Mouse (Mus musculus) c-Kit-positive CD71-positive TER-119-negative erythroid progenitor cells, embryonic 14.5 days (primary cell): Measurements from ENCODE around the gene Brpf1.

Experiments used
- DNase-seq: peaks from one replicate; pipeline ENCODE4 v3.0.0-alpha.2; 2013; ENCODE audit warnings: low read depth

The Brpf1 gene

DNA sequence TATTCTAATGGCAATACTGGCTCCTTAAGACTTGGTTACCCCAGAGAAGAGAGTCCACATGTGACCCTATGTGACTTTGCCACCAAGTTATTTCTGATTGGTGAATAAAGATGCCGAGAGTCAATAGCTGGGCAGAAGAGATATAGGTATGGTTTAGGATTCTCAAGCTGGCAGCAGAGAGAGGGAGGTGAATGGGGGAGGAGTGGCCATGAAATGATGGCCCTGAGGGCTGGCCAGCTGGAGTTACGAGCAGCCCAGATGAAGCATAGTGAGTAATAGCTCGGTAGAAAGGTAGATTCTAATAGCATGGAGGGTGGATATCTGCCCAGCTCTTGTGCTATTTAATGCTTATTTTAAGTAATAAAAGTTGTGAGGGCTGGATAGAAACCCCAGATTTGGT, 45.9 kb downstream of the Brpf1 start:
- no peak for DNase-seq

DNA sequence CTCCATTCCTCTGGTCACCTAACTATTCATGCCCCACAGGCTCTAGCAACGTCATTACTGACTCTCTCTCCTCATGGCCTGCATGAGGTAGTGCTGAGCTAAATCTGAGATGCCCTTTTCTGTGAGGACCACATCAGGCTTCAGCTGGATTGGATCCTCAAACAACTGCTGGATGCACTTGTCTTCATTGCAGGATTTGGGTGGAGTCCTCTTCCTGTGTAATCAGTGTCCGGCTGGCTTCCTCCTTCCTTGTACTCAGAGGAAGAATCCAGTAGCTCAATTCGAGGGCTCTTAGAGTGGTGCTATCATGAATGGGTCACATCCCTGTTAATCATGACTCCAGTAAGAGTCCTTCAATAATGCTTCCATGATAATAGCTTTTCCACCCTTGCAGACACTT, 46.8 kb downstream of the Brpf1 start:
- DNase-seq, result no peak

DNA sequence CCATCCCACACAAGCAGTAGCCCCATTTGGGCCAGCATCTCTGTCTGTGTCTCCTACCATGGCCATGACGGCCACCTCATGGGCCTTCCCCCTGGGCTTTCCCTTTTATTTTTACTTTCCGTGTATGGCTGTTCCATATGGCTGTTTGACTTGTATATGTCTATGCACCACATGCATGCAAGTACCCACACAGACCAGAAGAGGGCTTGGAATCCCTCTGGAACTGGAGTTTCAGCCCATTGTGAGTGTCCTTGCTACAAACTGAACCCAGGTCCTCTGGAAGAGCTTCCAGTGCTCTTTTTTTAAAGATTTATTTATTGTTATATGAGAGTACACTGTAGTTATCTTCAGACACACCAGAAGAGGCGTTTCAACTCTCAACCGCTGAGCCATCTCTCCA, 54.5 kb downstream of the Brpf1 start:
- DNase-seq, result no peak

DNA sequence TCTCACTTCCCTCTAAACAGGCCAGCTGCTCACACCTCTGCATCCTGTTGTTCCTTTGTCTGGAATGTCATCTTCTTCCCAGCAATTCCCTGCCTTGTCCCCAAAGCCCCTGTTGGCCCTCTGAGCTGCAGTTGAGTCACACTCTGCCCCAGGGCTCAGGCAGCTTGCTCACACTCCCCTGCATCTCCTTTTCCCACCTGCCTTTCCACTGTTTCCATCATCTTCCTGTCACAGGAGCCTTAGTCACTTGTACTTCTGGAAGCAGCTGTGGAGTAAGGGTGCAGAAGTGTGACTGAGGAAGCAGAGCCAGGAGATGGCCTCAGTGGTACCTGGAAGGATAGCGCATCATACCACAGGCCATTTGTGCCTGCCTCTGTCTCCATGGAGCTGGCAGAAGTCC, 55.3 kb downstream of the Brpf1 start:
- no peak for DNase-seq

DNA sequence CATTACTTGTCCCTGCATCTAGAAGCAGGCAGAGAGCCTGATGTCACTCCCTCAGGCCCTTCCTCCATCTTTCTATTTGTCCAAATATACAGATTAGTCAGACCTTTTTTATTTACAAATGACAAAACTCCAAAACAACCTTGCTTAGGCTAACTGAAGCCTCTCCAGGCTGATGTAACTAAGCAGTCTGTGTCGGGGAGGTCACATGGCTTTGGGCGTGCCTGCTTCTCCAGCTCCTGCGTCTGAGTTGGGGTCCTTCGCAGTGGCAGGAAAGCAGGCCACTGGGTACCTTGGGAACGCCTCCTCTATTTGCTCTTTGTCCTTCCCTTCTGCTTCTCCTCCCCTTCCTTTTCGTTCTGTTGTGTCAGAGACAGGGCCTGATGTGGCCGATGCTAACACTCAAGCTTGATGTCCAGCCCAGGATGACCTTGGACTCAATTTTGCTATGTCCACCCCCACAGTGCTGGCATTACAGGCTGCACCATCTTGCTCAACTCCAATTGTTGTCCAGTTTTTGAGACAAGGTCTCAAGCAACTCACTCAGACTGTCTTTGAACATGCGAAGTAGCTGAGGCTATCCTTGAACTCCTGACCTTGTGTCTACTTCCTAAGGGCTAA, 57.7 kb downstream of the Brpf1 start:
- no peak for DNase-seq

DNA sequence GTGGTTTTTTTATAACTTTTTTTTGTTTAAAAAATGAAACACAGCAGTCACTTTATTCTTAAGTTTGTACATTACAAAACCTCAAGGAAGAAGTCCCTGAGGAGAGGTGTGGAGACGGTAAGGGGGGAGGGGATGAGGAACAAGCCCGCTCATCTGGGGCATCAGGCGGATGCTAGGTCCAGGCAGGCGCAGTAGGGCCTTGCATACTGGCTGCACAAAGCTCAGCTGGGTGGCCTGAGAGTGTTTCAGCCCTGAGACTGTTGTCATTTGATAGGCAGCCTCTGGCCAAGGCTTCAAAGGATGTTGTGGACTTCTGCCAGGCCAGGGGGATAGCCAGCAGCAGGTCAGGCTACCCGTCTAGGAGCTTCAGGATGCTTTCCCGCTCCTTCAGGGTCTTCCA, 59.7 kb downstream of the Brpf1 start:
- no peak for DNase-seq

DNA sequence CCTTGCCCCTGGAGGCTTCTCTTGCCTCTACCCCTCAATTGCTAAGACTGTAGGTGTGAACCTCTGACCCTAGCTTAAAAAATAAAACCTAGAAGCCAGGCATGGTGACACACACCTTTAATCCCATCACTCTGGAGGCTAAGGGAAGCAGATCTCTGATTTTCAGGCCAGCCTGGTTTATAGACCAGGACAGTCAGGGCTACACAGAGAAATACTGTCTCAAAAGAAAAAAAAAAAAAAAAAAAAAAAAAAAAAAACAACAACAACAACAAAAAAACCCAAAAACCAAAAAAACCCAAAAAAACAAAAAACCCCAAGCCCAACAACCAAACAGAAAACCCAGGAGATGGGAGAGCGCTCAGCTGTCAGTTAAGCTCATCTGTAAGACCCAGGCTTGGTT, 60.6 kb downstream of the Brpf1 start:
- DNase-seq, result no peak

DNA sequence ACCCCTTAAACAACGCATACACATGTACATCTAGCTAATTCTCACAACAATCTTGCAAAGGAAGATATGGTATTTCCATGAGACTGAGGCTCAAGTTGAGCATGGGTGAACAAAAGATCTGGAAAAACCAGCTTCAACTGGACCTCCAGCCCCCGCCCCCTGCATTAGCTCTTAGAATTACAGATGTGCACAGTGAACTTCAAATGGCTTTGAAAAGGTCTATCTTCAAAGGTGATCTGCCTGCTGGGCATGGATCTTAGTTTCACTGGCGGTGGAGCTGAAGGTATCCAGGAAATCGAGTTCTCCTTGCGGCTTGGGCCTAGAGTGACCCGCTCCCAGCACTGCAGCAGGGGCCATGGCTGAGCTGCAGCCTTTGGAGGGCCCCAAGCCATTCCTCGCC, 61.2 kb downstream of the Brpf1 start:
- DNase-seq, result no peak

DNA sequence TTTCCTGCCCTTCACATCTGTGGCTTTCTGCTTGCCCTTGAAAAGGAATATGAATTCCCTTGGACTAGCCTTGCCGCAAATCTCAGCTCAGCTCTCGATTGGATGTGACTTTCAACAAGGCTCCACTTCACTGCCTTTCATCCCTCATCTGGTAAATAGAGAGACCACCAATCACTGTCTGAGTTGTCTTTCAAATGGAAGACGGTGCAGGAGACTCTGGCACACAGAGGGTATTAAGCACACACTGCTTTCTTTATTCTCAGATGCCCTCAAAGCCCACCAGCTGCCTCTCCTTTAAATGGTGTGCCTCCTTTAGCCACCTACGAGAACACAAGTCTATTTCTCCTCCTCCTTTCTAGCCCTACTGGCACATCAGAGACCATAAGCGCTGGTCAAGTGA, 61.6 kb downstream of the Brpf1 start:
- no peak for DNase-seq

DNA sequence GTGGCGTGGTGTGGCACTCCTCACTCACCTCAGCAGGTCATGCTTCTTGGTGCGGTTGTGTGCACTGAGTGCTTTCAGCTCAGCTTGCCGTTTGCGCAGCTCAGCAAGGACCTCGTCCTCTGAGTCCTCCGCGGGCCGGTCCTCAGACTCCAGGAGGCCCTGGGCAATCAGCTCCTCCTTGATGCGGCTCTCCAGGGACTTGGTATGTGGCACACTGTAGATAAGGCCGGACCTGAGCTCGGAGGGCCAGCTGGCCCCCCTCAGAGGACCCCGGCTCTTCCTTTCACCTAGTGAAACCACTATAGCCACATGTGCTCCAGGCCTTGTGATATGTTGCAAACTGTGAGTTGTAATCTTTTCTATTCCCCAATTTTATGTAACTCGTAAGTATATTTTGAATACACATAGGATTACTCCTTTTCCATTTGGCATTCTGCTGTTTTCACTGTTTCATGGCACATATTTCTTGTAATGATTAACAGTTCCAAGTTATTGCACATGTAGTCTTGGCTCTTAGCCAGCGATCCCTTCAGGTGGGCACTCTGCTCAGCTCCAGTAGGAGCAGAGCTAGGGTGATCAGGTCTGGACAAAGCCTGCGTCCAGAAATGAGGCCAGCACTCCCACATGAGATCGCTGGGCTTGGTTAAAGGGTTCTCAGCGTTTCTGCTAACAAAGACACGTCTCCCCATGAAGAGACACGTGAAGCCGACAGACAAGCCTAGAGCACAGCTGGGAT, 63.4 kb downstream of the Brpf1 start:
- DNase-seq, result no peak

DNA sequence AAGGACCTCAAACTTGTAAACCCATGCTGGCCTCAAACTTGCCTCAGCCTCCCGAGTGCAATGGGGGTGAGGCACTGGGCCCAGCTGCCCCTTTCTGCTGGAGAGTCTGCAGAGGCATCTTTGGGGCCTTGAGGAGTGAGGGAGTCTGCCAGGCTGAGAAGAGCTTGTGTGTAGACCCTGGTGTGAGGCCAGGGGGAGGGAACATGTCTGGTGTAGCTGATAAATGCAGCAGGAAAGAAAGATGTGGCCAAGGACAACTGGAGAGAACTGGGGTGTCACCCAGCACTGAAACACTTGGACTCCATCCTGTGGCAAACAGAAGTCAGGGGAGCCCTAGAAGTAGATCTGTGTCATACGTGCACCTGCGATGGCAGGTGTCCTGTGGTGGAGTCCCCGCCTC, 66.6 kb downstream of the Brpf1 start:
- DNase-seq, result no peak
